Mouse (Mus musculus) liver, embryonic 11.5 days (tissue): ENCODE results near the gene Suv39h2. TPM values are rescaled to one million over a fixed set of nuclear protein-coding genes. Genes with fewer than 3 reads are reported as not detected.

Source experiments
- ATAC-seq: fragments of 200-750 bp; cut with Nextera tagmentation; replicated peaks from 2 replicates; pipeline ENCODE4 v1.8.0; 2017; ENCODE audit warnings: moderate number of reproducible peaks, mild to moderate bottlenecking, moderate TSS enrichment, moderate library complexity; ENCODE audit not compliant: low FRiP score
- DNase-seq: peaks from one replicate; pipeline ENCODE4 v3.0.0-alpha.2; 2017; ENCODE audit warnings: low spot score
- H3K27ac ChIP-seq: fragments of 300-500 bp; sonication (generic); 2 replicates; pipeline ENCODE4 v1.5.1; 2014; ENCODE audit warnings: mild to moderate bottlenecking, low read depth, low read length, control low read depth
- H3K27me3 ChIP-seq: fragments of 300-500 bp; sonication (generic); replicated peaks from 2 replicates; pipeline ENCODE4 v1.6.1; 2014; ENCODE audit warnings: low read length, mixed read lengths; ENCODE audit not compliant: control insufficient read depth, insufficient read depth
- H3K36me3 ChIP-seq: fragments of 300-500 bp; sonication (generic); 2 replicates; pipeline ENCODE4 v1.6.1; 2014; ENCODE audit warnings: mild to moderate bottlenecking, low read length, moderate library complexity, mixed read lengths; ENCODE audit not compliant: control insufficient read depth, insufficient read depth
- H3K4me1 ChIP-seq: fragments of 300-500 bp; sonication (generic); replicated peaks from 2 replicates; pipeline ENCODE4 v1.6.1; 2014; ENCODE audit warnings: low read length, mixed read lengths; ENCODE audit not compliant: control insufficient read depth, insufficient read depth
- H3K4me2 ChIP-seq: fragments of 300-500 bp; sonication (generic); 2 replicates; pipeline ENCODE4 v1.6.1; 2014; ENCODE audit warnings: mild to moderate bottlenecking, control low read depth, moderate library complexity
- H3K4me3 ChIP-seq: fragments of 300-500 bp; sonication (generic); 2 replicates; pipeline ENCODE4 v1.5.1; 2014; ENCODE audit warnings: low read depth, low read length, control low read depth
- H3K9ac ChIP-seq: fragments of 300-500 bp; sonication (generic); 2 replicates; pipeline ENCODE4 v1.6.1; 2014; ENCODE audit warnings: low read depth, low read length, control low read depth
- H3K9me3 ChIP-seq: fragments of 300-500 bp; sonication (generic); 2 replicates; pipeline ENCODE4 v1.6.1; 2016; ENCODE audit warnings: low read length, inconsistent platforms, mixed read lengths; ENCODE audit not compliant: control insufficient read depth
- WGBS: fragments of 180-500 bp; shearing (Covaris S2); extraction: QIAGEN DNeasy Blood & Tissue Kit; methylation state at CpG from one replicate; pipeline ENCODE4 v1.1.7; 2014; 5-methylcytosine and 5-hydroxymethylcytosine counted together
- polyA plus RNA-seq: library from polyadenylated mRNA; unstranded; fragments of >200 nt; fragmentation: Nextera tagmentation; extraction: Ambion mirVana; gene quantifications from 2 replicates; pipeline ENCODE4 v1.2.1, GENCODE M21; 2014

The Suv39h2 gene
- 17.6 and 19.3 TPM in 2 replicates for polyA plus RNA-seq

DNA sequence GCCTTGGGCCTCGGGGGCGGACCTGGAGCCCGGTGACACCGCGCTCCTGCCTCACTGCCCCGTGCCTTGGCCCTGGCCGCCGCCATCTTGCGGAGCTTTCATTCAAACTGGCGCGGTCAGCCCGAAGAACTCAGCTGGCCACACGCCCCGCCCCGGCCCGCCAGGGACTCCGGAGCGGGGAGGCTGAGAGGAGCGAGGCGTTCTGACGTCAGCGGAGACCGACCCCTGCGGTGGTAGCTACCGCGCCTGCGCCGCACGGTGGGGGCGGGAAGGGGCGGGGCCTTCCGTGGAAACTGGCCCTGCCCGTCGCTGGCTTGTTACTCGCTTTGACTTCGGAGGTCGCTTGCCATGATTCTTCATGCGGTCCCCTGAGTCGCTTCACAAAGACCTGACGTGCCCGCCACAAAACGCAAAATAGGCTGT lies at the start of gene Suv39h2:
Gene Suv39h2, minus strand, starts transcription at position 171 of the 423 bp plus-strand sequence.
- DNase-seq (peak; percentile 98), ATAC-seq (peak; percentile 97)
- Histone ChIP-seq H3K4me2 (peak within 1 kb of the TSS; percentile 68), H3K9me3 (peaks cover 3% of the 10 kb centered on the region; the same call in 1 of the 2 replicates), H3K36me3 (0 out of 2 replicates have a peak, but pooled peaks cover 3% of the 10 kb centered on the region), H3K4me1 (peaks cover 4% of the 10 kb centered on the region; the same call in 1 of the 2 replicates), H3K27me3 (no peaks in the 10 kb centered on the region), H3K9ac (peak within 1 kb of the TSS; percentile 93), H3K27ac (peak within 1 kb of the TSS; percentile 92), H3K4me3 (peak within 1 kb of the TSS; percentile 93)
- WGBS: 0% methylated on average over 42 of the region's 42 CpGs

DNA sequence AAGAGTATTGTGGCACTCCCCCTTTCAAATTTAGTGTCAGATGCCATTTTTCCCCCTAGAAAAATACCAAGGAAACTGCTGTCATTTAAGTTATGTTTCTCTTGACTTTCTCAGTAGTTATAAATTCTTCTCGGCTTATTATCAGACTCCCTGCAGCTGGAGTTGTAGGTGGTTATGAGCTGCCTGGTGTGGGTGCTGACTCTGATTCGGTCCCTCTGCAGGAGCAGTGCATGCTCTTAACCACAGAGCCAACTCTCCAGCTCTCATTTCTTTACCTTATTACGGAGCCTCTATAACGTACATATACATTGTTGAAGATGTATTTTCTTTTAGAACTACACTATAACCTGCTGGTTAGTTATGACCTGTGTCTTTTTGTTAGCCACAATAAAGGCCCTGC lies 47.7 kb upstream of the Suv39h2 start:
- no peaks in the 10 kb centered on the region for H3K27me3 ChIP-seq
- no peaks in the 10 kb centered on the region for H3K4me1 ChIP-seq
- H3K4me2 ChIP-seq: no peak overlapping the region
- no peak overlapping the region for H3K4me3 ChIP-seq
- ATAC-seq (no peak), DNase-seq (no peak)
- 69% methylated on average over 4 of the region's 4 CpGs for WGBS
- no peaks in the 10 kb centered on the region for H3K36me3 ChIP-seq
- no peaks in the 10 kb centered on the region for H3K9me3 ChIP-seq
- no peak overlapping the region for H3K27ac ChIP-seq
- no peak overlapping the region for H3K9ac ChIP-seq

DNA sequence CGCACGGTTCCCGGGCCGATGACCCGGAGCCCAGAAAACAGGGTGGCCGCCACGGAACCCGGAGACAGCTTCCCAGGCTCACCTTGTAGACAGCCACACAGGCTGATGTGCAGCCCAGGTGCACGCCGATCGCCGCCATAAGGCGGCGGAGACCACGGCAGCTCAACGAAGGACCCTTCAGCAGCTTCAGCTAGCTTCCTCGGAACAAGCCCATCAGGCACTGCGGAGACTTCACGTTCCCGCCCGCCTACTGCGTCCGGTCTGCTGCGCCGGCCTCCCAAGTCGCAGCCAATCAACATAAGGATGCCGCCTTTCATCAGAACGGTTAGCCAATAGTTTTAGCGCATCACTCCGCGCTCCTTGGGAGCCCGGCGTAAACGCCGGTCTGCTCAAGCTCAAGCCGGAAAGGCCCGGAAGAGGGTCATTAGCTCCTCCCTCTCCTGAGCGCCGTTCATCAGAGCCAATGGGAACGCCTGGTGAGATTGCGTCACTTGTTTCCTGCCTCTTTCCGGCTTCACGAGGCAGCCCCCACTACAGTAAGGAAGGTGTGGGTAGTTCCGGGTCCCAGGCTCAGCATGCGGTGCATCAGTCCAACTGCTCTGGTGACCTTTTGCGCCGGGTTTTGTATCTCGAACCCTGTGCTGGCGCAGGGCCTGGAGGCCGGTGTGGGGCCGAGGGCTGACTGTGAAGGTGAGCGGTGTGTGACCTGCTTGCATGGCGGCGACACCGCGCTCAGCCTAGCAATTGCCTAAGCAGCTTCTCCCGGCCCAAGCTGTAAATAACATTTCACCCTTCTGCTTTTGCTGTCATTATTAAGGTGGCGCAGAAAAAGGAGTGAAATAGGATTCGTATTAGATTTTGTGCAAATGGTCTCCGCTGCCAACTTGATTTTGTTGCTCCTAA lies 38.0 kb upstream of the Suv39h2 start, which contains the start of the genes Gm45902, Hspa14 and Cdnf:
Gene Gm45902, minus strand, starts transcription at position 239 of the 903 bp plus-strand sequence.
Gene Hspa14, minus strand, starts transcription at position 263 of the 903 bp plus-strand sequence.
Gene Cdnf, plus strand, starts transcription at position 479 of the 903 bp plus-strand sequence.
- Histone ChIP-seq H3K27me3 (no peaks in the 10 kb centered on the region), H3K4me3 (peak within 1 kb of the TSS; percentile 91), H3K9ac (peak within 1 kb of the TSS; percentile 89), H3K36me3 (peaks cover 16% of the 10 kb centered on the region), H3K4me1 (peaks cover 5% of the 10 kb centered on the region), H3K4me2 (peak within 1 kb of the TSS; percentile 94), H3K27ac (peak within 1 kb of the TSS; percentile 78), H3K9me3 (no peaks in the 10 kb centered on the region)
- DNase-seq (peak; percentile 89), ATAC-seq (peak; percentile 99)
- WGBS: under 1% methylated on average over 60 of the region's 60 CpGs

DNA sequence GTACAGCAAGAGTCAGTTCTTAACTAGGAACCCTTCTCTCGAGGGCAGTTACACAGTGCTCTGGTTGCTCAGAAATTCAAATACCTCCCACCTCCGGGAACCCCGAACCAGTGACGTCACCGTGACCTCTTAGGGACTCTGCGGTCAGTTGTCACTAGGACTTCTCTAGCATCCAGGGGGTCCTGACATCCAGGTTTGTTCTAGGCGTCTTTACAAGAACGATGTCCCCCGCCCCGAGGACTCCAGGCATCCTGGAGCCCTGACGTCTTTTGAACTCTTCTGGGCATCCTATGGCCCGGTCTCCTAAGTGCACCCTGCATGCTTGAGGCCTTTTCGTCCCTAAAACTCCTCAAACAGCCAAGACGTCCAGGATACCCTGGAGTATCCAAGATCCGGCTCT lies 37.2 kb upstream of the Suv39h2 start:
- ATAC-seq (peak; percentile 3; the same call in 1 of the 2 replicates), DNase-seq (no peak)
- peak overlapping the region; percentile 78 for H3K27ac ChIP-seq
- H3K4me1 ChIP-seq: peaks cover 5% of the 10 kb centered on the region
- H3K9me3 ChIP-seq: no peaks in the 10 kb centered on the region
- H3K36me3 ChIP-seq: peaks cover 16% of the 10 kb centered on the region
- H3K4me2 ChIP-seq: peak overlapping the region; percentile 94
- under 1% methylated on average over 15 of the region's 15 CpGs for WGBS
- H3K4me3 ChIP-seq: peak overlapping the region; percentile 91
- no peaks in the 10 kb centered on the region for H3K27me3 ChIP-seq
- peak overlapping the region; percentile 89 for H3K9ac ChIP-seq

DNA sequence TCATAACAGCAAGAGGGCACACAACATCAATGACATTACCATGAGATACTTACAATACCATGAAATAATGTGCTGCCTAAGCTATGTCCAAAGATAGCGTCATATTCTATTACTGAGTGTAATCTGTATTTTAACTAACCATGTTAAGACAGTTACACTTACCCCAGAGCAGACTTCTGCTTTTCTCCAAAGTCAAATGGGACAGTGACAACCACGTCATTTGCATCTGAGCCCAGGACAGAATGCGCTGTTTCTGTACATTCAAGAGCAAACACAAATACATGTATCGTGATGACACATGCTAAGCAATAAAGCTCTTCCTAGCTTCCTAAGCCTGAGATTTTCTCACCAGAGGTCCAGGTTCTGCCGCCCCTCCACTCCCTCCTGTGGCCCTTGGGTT lies 26.1 kb upstream of the Suv39h2 start:
- Histone ChIP-seq H3K4me2 (no peak overlapping the region), H3K4me1 (no peaks in the 10 kb centered on the region), H3K9ac (no peak overlapping the region), H3K27me3 (no peaks in the 10 kb centered on the region), H3K36me3 (peaks cover 41% of the 10 kb centered on the region), H3K4me3 (no peak overlapping the region), H3K9me3 (no peaks in the 10 kb centered on the region), H3K27ac (no peak overlapping the region)
- no peak for DNase-seq
- ATAC-seq: no peak
- 89% methylated on average over 5 of the region's 5 CpGs for WGBS

DNA sequence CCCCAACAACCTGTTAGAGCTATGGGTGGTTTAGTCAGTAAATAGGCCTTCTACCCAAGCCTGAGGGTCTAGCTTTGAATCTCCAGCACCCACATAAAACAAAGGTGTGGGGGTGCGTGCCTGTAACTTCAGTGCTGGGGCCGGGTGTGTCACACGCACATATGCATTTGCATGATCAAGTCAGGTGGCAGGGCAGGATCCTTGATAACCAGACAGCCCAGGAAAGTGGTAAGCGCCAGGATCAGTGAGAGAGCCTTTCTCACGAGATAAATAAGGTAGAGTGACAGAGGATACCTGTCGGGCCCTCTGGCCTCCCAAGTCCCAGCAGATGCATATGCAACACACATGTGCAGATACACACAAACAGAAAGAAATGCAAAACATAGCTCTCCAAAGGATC lies 24.7 kb upstream of the Suv39h2 start:
- DNase-seq (no peak), ATAC-seq (peak; percentile 68)
- H3K4me3 ChIP-seq: no peak overlapping the region
- no peaks in the 10 kb centered on the region for H3K27me3 ChIP-seq
- no peak overlapping the region for H3K4me2 ChIP-seq
- no peaks in the 10 kb centered on the region for H3K4me1 ChIP-seq
- no peaks in the 10 kb centered on the region for H3K9me3 ChIP-seq
- no peak overlapping the region for H3K27ac ChIP-seq
- WGBS: 88% methylated on average over 6 of the region's 6 CpGs
- no peak overlapping the region for H3K9ac ChIP-seq
- peaks cover 37% of the 10 kb centered on the region for H3K36me3 ChIP-seq

DNA sequence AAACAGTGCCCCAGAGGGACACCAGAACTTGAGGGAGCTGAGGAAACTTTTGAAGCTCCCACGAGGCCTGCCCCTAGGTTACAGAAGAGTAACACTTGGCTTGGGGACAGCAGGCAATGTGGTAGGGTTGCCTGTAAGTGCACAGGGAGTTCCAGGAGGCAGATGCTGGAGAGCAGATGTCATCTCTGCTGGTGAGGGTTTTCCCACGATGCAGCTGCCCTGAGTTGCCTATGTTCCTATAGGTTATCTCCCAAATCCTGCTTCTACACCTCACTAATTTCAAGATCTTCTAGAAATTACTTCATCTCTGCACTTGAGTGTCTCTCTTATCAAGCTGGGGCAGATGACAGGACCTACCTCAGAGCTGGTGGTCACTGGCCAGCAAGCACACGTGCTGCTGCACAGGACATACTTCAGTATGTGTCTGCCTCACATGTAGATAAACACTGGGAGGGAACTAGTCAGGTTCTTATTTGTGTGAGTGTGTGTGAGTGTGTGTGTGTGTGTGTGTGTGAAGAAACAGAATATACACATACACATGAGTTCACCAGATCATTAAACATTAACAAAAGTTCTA lies 19.1 kb upstream of the Suv39h2 start:
- Histone ChIP-seq H3K27me3 (no peaks in the 10 kb centered on the region), H3K4me2 (no peak overlapping the region), H3K27ac (no peak overlapping the region), H3K4me3 (no peak overlapping the region), H3K4me1 (no peaks in the 10 kb centered on the region), H3K9me3 (no peaks in the 10 kb centered on the region), H3K36me3 (peaks cover 55% of the 10 kb centered on the region), H3K9ac (no peak overlapping the region)
- no peak for DNase-seq
- ATAC-seq: peak; percentile 87
- 63% methylated on average over 3 of the region's 3 CpGs for WGBS

DNA sequence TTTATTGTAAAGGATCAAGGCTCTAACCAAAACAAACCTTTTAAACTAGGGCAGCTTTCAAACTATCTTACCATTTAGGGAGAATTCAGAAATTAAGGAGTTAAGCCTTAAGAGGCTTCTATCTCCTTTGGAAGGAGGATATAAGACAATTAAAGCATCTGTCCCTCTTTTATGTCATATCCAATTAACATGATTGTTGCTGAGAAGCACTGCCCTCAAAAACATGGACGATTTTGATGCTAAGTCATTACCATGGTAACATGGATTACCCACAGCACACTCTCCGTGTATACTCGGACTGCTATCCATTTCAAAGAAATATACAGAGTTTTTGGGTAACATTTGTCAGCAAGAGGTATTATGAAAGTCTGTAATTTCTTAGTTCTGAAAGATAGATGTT lies 15.0 kb upstream of the Suv39h2 start:
- Histone ChIP-seq H3K9ac (no peak overlapping the region), H3K4me3 (no peak overlapping the region), H3K4me1 (no peaks in the 10 kb centered on the region), H3K4me2 (no peak overlapping the region), H3K36me3 (peaks cover 37% of the 10 kb centered on the region), H3K27me3 (no peaks in the 10 kb centered on the region), H3K27ac (no peak overlapping the region), H3K9me3 (no peaks in the 10 kb centered on the region)
- ATAC-seq: no peak
- DNase-seq: no peak
- WGBS: 93% methylated on average over 3 of the region's 3 CpGs
